Mouse (Mus musculus) gastrocnemius, postnatal 36 days (tissue): ENCODE results near the gene Dnajb6. TPM values are rescaled to one million over a fixed set of nuclear protein-coding genes. Genes with fewer than 3 reads are reported as not detected.
"Not testable (repeated sequence)": the region's sequence is repeated elsewhere in the genome, so short reads cannot be mapped to it uniquely, and the experiment has no call there.

ENCODE experiments used
- DNase-seq, 2 experiments: peaks; one replicate each; pipeline ENCODE4 v3.0.0; 2022
- intact Hi-C: fragments of 180-260 bp; cut with DNase I; formaldehyde crosslinking; loops from one replicate; pipeline ENCODE4 v1.15.1; 2025
- total RNA-seq, 2 experiments: library from RNA; stranded (reverse); gene quantifications; 2 replicates each; pipeline ENCODE4 v1.2.3; 2021

The Dnajb6 gene
- total RNA-seq, 2 experiments from 2014 or later: 62.7 to 66.2 TPM

- DNase-seq: no peak
- intact Hi-C loops: no loop called here
Measured at GRCm38 (mm10) chr5:29747661-29748060, 12.2 kb downstream of the Dnajb6 start.

GRCm38 (mm10) chr5:29751306-29751705, 15.8 kb downstream of the Dnajb6 start:
- intact Hi-C loops: no loop called here

GRCm38 (mm10) chr5:29752894-29753293, 17.4 kb downstream of the Dnajb6 start:
- intact Hi-C loops: no loop called here
- no peak for DNase-seq

More at GRCm38 (mm10) chr5:29751306-29751705, 15.8 kb downstream of the Dnajb6 start:
- DNase-seq: no peak

GRCm38 (mm10) chr5:29759318-29759717, 23.8 kb downstream of the Dnajb6 start:
- intact Hi-C loops: no loop called here
- DNase-seq: no peak

- intact Hi-C loops: no loop called here
Measured at GRCm38 (mm10) chr5:29770935-29771334, 35.4 kb downstream of the Dnajb6 start.

GRCm38 (mm10) chr5:29772038-29772437, 36.5 kb downstream of the Dnajb6 start:
- no peak for DNase-seq
- intact Hi-C loops: no loop called here

More at GRCm38 (mm10) chr5:29770935-29771334, 35.4 kb downstream of the Dnajb6 start:
- DNase-seq: no peak

- DNase-seq: no peak
- intact Hi-C loops: no loop called here
Measured at GRCm38 (mm10) chr5:29772651-29773330, 37.3 kb downstream of the Dnajb6 start.

- intact Hi-C loops: no loop called here
- no peak for DNase-seq
Measured at GRCm38 (mm10) chr5:29773460-29774150, 38.1 kb downstream of the Dnajb6 start.

GRCm38 (mm10) chr5:29775437-29775836, 39.9 kb downstream of the Dnajb6 start:
- no peak for DNase-seq
- intact Hi-C loops: no loop called here

GRCm38 (mm10) chr5:29778029-29778428, 42.5 kb downstream of the Dnajb6 start:
- intact Hi-C loops: no loop called here
- DNase-seq: no peak

GRCm38 (mm10) chr5:29779733-29780132, 44.2 kb downstream of the Dnajb6 start:
- DNase-seq, intact Hi-C loops: not testable (repeated sequence)

- no peak for DNase-seq
- intact Hi-C loops: no loop called here
Measured at GRCm38 (mm10) chr5:29782261-29782660, 46.8 kb downstream of the Dnajb6 start.

GRCm38 (mm10) chr5:29784906-29785305, 49.4 kb downstream of the Dnajb6 start:
- DNase-seq, intact Hi-C loops: not testable (repeated sequence)

GRCm38 (mm10) chr5:29785953-29786352, 50.5 kb downstream of the Dnajb6 start:
- DNase-seq: not testable (repeated sequence)

GRCm38 (mm10) chr5:29794933-29795332, 59.4 kb downstream of the Dnajb6 start:
- DNase-seq, intact Hi-C loops: not testable (repeated sequence)

More at GRCm38 (mm10) chr5:29785953-29786352, 50.5 kb downstream of the Dnajb6 start:
- intact Hi-C loops: not testable (repeated sequence)

GRCm38 (mm10) chr5:29808940-29809339, 73.5 kb downstream of the Dnajb6 start:
- intact Hi-C loops: no loop called here
- no peak for DNase-seq

- intact Hi-C loops, DNase-seq: not testable (repeated sequence)
Measured at GRCm38 (mm10) chr5:29811377-29811921, 76.0 kb downstream of the Dnajb6 start.

- intact Hi-C loops: no loop called here
- DNase-seq: no peak
Measured at GRCm38 (mm10) chr5:29816523-29817242, 81.2 kb downstream of the Dnajb6 start.

GRCm38 (mm10) chr5:29817400-29817799, 81.9 kb downstream of the Dnajb6 start:
- peak in 1 of 2 experiments; percentile 6 for DNase-seq
- intact Hi-C loops: no loop called here

GRCm38 (mm10) chr5:29818287-29818686, 82.8 kb downstream of the Dnajb6 start:
- no peak for DNase-seq
- intact Hi-C loops: no loop called here

- peak in 1 of 2 experiments; percentile 12 for DNase-seq
- intact Hi-C loops: loop anchor here (5.0 to 10.0 kb wide), 2 partner anchors 130 to 188 kb away; partner anchors contain the start of gene Il6
Measured at GRCm38 (mm10) chr5:29824796-29825195, 89.3 kb downstream of the Dnajb6 start.
